Mouse (Mus musculus): Measurements from ENCODE around the gene Tmc7.

The Tmc7 gene

DNA sequence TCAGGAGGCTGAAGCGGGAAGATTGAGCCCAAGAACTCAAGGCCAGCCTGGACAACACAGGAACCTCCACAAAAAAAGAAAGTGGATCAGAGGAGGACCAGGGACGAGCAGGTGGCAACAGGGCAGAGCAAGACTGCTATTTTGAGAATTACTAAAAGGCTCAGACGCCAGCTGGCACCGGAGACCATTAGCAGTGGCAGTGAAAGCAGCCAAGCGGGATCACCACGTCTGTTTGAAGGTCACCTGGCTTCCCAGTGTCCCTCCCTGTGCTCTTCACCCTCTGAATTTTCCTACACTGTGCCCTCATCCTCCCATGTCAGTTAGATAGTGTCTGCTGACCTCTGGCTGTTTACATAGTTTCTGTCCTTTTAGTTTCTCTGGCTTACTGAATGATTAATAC, 1.3 kb upstream of the Tmc7 start:
- DNase-seq (ENCODE audit: low read depth) = no peak

- no peak for DNase-seq (ENCODE audit: low read depth)
Measured at GRCm38 (mm10) chr7:118584926-118585325, 390 bp upstream of the Tmc7 start.

DNA sequence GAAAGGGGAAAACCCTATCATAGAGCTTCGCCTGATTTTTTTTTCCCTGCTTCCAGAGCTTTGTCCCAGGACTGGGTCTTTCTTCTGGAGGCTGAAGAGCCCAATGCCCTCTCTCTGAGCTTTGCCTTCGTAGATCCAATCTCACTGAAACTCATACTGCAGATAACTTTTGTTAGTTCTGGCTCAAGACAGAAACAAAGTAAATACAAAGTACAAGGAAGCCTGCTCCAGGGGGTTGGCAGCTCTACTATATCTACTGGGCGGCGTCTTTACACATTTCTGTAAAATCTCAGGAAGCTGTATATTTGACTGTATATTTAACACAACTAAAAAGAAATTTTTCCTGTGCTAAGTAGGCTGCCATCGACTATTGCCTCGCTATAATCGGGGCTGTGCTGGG, 715 bp downstream of the Tmc7 start:
- no peak for DNase-seq (ENCODE audit: low read depth)

GRCm38 (mm10) chr7:118579938-118580337, 4.6 kb downstream of the Tmc7 start:
- DNase-seq (ENCODE audit: low read depth) = no peak

DNA sequence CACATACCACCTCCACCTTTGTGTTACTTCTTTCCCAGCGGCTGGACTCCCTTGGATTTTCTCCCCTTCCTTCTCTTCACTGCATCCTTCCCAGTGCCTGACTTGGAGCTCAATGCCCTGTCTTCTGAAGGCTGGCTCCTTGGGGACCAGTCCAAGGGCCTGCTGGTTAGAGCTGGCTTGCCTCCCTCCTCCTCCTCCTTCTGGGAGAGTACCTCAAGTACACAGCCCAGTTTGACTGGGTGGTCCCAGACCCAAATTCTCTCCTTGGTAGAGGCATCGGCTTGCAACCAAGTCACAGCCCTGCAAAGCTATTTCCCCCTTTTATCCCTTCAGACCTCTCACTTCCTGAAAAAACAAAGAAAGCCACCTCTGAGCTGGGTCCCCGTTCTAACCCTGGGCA, 6.3 kb downstream of the Tmc7 start:
- DNase-seq (ENCODE audit: low read depth) = no peak

- no peak for DNase-seq (ENCODE audit: low read depth)
Measured at GRCm38 (mm10) chr7:118572039-118572438, 12.5 kb downstream of the Tmc7 start.

DNA sequence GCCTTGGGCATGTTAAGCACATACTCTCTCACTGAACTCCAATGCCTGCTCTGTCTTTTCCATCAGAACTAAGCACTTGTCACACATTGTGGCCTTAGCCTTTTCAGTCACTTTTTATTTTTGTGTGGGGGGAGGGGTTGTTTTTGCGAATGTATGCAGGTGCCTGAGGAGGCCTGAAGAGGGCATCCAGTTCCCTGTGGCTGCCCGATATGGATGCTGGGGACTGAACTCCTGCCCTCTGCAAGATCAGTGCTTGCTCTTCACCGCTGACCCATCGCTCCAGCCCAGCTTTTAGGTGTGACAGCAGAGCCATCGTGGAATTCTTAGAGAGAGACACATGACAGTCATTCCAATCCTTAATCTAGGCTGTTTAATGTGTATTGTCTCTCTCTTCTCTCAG, 13.2 kb downstream of the Tmc7 start:
- no peak for DNase-seq (ENCODE audit: low read depth)

DNA sequence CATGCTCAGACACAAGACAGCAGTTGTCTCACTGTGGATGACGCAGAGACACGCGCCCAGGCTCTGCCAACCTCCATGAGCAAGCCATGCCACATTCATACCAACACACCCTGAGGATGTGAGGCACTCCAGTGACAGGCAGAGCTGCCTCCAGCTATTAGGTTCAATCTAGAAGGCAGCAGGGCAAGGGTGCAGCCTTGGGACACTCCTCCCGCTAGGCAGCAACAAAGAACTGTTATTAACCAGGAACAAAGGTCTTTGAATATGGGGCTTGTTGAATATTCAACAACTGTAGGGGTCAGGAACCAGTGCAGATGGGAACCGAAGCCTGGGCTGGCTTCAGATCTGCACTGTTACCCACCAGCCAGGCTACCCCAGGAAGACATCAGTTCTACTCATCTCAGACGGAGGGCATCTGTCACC, 15.4 kb downstream of the Tmc7 start:
- DNase-seq (ENCODE audit: low read depth) = no peak

DNA sequence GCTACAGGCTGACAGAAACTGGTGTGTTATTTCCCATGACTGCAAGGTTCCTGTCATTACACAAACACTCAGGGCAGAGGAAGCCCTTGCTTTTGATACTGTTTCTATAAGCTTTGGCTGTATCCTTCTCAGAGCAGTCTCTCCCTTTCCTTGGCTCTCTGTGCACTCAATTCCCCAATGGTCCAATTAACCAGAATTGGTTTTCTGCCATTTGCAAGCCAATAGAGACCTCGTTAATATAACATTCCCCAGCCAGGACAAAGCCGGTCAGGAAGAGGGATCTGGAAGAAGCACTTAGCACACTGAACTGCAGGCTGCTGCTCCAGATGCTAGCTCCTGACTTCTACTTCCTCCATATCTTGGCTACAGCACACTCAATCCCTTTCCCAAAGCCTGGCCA, 30.2 kb downstream of the Tmc7 start:
- no peak for DNase-seq (ENCODE audit: low read depth)

- no peak for DNase-seq (ENCODE audit: low read depth)
Measured at GRCm38 (mm10) chr7:118553881-118554280, 30.7 kb downstream of the Tmc7 start.

DNA sequence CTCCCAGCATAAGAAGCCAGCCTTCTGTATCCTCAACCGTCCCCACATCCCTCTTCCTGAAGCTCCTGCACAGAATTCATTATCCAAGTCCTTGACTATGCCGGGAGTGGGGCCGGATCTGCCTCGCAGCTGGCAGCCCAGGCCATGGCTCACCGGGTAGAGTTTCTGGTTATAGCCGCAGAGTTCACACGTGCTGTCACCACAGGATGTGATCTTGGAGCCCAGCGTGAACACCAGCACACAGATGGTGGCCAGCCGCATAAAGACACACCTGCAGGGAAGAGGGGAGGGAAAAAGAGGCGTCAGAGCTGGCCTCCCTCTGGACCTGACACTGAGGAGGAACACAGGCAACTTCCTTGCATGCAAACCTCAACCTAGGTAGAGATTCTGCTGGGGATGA, 37.1 kb downstream of the Tmc7 start:
- DNase-seq (ENCODE audit: low read depth) = no peak

DNA sequence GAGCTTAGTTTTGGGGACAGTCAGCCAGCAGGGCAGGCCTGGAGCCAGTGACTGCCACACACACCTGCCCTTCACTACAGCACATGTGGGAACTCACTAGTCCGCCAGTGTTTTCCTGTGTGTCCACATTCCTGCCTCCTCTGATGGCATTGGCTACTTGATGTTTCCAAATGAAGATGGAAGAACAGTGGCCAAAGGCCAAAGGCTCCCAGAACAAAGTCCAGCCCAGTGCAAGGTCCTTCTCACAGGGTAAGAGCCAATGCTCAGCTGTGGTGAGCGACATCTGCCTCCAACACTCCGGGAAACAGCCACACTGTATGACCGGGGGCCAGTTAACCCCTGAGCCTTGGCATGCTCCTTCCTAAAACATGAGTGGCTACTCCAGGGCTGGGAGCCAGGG, 40.4 kb downstream of the Tmc7 start:
- DNase-seq (ENCODE audit: low read depth) = no peak

GRCm38 (mm10) chr7:118535076-118535475, 49.5 kb downstream of the Tmc7 start:
- no peak for DNase-seq (ENCODE audit: low read depth)

DNA sequence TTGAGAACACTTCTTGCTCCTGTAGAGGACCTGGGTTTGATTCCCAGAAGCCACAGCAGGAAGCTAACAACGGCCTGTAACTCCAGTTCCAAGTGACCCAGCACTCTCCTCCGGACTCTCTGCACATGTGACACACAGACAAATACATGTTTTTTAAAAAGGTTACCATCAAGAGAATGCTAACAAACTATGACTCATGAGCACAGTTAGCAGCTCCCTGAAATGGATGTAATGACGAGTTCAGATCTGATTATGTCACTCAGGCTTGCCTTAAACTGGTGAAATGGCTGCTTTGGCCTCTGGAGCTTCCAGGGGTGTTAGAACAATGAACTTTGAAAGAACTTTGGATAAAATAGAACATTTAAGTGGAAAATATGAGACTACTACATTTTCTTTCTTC, 50.2 kb downstream of the Tmc7 start:
- no peak for DNase-seq (ENCODE audit: low read depth)

DNA sequence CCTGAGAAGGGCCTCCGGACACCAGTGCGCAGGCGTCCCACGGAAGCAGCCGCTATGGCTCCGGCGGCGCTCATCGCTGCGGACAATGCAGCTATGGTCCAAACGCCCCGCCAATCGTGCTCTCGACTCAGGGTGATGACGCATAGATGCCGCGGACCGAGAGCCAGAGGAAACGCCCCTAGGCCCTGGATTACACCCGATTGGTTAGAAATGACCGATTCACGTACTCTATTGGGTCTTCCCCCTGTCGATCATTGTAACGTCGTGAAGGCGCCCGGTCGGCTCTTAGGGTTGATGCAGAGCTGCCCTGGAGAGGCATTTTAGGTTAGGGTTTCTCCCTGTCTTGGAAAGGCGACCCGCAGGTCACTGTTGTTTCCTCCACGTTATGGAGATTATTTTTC, 51.4 kb downstream of the Tmc7 start, which contains the start of gene Coq7:
Gene Coq7 (minus strand): TSS at position 179 of the 401 bp plus-strand sequence.
- peak; percentile 97 for DNase-seq (ENCODE audit: low read depth)

- DNase-seq (ENCODE audit: low read depth) = peak; percentile 94
Measured at GRCm38 (mm10) chr7:118532519-118533177, 51.9 kb downstream of the Tmc7 start.

DNA sequence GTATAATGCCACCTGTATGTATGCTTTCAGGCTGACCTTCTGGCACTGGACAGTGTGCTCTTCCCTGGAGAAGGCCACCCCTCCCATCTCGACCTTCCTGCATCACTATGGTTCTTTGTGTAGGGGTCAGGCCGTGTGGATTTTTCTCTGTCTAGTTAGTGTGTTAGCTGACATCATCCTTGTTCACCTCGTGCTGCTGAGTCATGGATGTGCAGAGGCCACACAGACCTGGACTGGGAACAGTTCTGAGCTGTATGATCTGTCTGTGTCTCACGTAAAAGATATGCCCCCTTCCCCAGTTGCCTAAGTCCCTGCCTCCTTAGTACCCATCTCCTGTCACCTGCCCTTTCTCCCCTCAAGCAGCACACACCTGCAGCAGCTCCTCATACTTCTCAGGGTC, 57.6 kb downstream of the Tmc7 start:
- DNase-seq (ENCODE audit: low read depth) = peak; percentile 34

DNA sequence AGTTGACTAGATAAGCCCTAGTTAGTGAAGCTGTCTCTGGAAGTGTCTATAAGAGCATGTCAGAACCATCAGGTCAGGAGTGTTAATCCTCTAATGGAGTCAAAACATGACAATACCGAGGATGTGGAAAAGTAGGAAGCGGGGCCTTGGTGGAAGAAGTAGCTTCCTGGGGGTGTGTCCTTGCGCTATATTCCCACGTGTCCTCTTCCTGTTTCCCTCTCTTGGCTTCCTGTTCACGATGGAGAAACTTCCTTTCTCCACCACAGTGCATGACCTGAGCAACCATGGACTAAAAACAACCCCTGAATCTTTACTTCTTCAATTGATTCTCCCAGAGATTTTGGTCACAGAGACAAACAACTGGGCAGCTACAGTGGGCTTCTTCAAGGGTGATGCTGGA, 62.5 kb downstream of the Tmc7 start:
- DNase-seq (ENCODE audit: low read depth) = no peak

DNA sequence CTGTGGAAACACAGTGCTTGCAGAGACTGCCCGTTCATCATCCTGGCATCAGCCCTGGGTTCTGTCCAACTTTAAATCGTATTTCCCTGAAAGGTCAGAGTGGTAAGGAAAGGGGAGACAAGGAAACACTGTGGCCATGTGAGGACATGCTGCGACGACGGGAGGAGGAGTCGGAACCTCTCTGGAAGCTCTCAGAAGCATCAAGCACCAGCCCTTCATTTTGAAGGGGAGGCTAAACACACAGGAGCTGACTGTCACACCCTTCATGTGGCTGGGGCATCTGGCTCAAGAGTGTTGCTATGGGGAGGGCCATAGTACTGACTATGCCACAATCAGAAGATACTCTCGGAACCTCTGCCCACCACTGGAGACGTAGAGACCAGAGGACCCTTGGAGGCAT, 64.9 kb downstream of the Tmc7 start:
- DNase-seq (ENCODE audit: low read depth) = no peak

- peak; percentile 80 for DNase-seq (ENCODE audit: low read depth)
Measured at GRCm38 (mm10) chr7:118518687-118519086, 65.8 kb downstream of the Tmc7 start.

- DNase-seq (ENCODE audit: low read depth) = peak; percentile 61
Measured at GRCm38 (mm10) chr7:118517819-118518218, 66.7 kb downstream of the Tmc7 start.

DNA sequence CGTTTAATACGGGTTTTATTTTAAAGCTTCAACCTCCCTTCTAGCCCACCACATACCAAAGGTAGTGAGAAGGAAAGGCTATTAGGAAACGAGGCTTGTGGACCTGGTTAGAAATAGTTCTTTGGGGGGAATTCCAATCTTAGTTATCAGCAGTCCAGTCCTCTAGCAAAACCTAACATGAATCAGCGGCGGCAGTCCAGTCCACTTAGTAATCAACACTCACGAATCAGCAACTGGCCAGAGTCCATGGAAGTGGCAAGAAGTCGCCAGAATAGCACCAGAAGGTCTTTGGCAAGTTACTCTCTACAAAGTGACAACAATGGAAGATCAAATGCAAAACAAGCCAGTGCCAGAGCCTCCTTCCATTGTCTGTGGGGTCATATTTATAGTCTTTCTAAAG, 76.0 kb downstream of the Tmc7 start:
- peak; percentile 71 for DNase-seq (ENCODE audit: low read depth)

DNA sequence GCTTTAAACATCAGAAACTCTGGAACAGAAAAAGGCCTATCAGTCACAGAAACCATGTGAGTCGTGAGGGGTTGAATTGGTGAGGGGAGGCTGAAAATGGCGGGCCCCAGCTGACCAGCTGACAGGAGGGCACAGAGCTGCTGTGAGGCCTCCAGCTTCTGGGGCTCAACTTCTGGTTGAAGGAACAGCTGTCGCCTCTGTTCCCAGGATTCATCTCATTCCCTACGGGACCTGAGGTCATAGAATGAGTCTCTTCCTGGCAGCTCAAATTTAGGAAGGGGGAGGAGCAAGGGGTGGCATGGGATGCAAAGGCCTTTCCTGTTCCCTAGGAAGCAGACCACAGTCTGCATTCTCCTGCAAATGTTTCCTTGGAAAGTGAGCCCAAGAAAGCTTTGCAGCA, 80.7 kb downstream of the Tmc7 start:
- no peak for DNase-seq (ENCODE audit: low read depth)

DNA sequence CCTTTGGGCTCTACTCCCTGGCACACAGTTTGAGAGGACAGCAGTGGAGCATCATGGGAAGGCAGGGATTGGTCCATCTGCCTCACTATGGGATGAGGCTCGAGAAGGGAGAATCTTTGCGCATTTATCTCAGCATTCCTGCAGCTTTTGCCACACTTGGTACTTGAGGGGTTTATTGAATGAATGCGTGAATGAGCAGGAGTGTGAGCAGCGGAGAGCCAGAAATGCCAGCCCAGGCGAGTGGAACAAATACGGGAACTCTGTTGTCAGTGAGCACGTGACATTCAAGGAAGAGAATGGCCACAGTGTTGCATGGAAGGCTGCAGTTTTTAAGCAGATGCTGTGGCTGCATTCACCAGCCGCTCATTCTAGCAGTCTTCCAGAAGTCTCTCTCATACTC, 82.2 kb downstream of the Tmc7 start:
- no peak for DNase-seq (ENCODE audit: low read depth)
